20 mouse cellular contexts compared by ENCODE assay signal in genomic region chr4:59602704-59603103, GRCm38 (mm10). TPM values are rescaled to one million over a fixed set of nuclear protein-coding genes. Genes with fewer than 3 reads are reported as not detected.
DNase-seq lines count a peak whose midpoint lies in the region; ATAC-seq and TF ChIP-seq lines count a peak whose summit lies in the region.
"Had no signal": no experiment of that assay in that cellular context is flagged by ENCODE, and none has a peak within 500 bp of the region (broad histone marks: within the 10 kb centered on the region; RNA-seq: fewer than 3 reads in every experiment).

No protein-coding gene starts in this region.

- WGBS in heart, postnatal 0 days, result 83% methylated on average over 4 of the region's 4 CpGs
- whole genome bisulfite sequencing in liver, embryonic 14.5 days (ENCODE audit: insufficient replicate concordance), result 78% methylated on average over 4 of the region's 4 CpGs
- WGBS in liver, embryonic 12.5 days (ENCODE audit: insufficient replicate concordance), result 79% methylated on average over 4 of the region's 4 CpGs

- no peak for TF ChIP-seq EP300 in heart, postnatal 0 days (IDR thresholded peaks at IDR 0.05; ENCODE audit: low read depth)
- TF ChIP-seq EP300 in liver, embryonic 14.5 days (IDR thresholded peaks at IDR 0.05; ENCODE audit: low read depth), result no peak

- no peak for ATAC-seq in heart, postnatal 0 days (ENCODE audit: insufficient read depth, low read depth)
- ATAC-seq in liver, embryonic 14.5 days (ENCODE audit: insufficient read depth), result no peak
- no peak for ATAC-seq in liver, embryonic 12.5 days
- ATAC-seq: inflammation-experienced regulatory T-cells, adult 6 months had no signal

- TF ChIP-seq CTCF in heart, postnatal 0 days (IDR thresholded peaks at IDR 0.05; ENCODE audit: low read depth), result peak; percentile 39
- TF ChIP-seq CTCF in liver, embryonic 14.5 days (IDR thresholded peaks at IDR 0.05; ENCODE audit: low read depth), result peak; percentile 44
- 0 out of 2 replicates have a peak, but pooled peaks have one; percentile 5 for TF ChIP-seq CTCF in brain, embryonic 14.5 days (IDR thresholded peaks at IDR 0.05; ENCODE audit: borderline replicate concordance, extremely low read depth, insufficient read depth, insufficient read length)

- H3K4me3 ChIP-seq in heart, postnatal 0 days (ENCODE audit: low read depth, low read length), result no peak overlapping the region
- no peak overlapping the region for H3K4me3 ChIP-seq in liver, embryonic 14.5 days (ENCODE audit: insufficient read depth in 1 of 2, low read depth in 2 of 2, low read length in 2 of 2)
- H3K4me3 ChIP-seq in liver, embryonic 12.5 days, result no peak overlapping the region
- H3K4me3 ChIP-seq: forebrain, embryonic 12.5 days; kidney, embryonic 15.5 days; liver, embryonic 13.5 days; midbrain, embryonic 12.5 days; myocyte; neural tube, embryonic 15.5 days had no signal

- peaks cover 56% of the 10 kb centered on the region for H3K36me3 ChIP-seq in heart, postnatal 0 days (replicated peaks; ENCODE audit: control insufficient read depth, insufficient read depth, low read length)
- H3K36me3 ChIP-seq in liver, embryonic 14.5 days (replicated peaks; ENCODE audit: control insufficient read depth, insufficient read depth, low read depth), result no peaks in the 10 kb centered on the region
- H3K36me3 ChIP-seq in liver, embryonic 12.5 days, result 0 out of 2 replicates have a peak, but pooled peaks cover 3% of the 10 kb centered on the region
- H3K36me3 ChIP-seq: forebrain, embryonic 12.5 days; kidney, embryonic 15.5 days; midbrain, embryonic 12.5 days had no signal

- H3K9ac ChIP-seq in heart, postnatal 0 days (replicated peaks; ENCODE audit: low read depth, low read length), result no peak overlapping the region
- no peak overlapping the region for H3K9ac ChIP-seq in liver, embryonic 14.5 days (replicated peaks)
- no peak overlapping the region for H3K9ac ChIP-seq in liver, embryonic 12.5 days
- H3K9ac ChIP-seq: forebrain, embryonic 12.5 days; kidney, embryonic 15.5 days; liver, embryonic 13.5 days; midbrain, embryonic 12.5 days; neural tube, embryonic 15.5 days had no signal

- no peaks in the 10 kb centered on the region for H3K4me1 ChIP-seq in heart, postnatal 0 days (ENCODE audit: control insufficient read depth, insufficient read depth)
- peaks cover 4% of the 10 kb centered on the region in 2 experiments; a peak in 2 of 4 replicates for H3K4me1 ChIP-seq in liver, embryonic 14.5 days (replicated peaks; ENCODE audit: control insufficient read depth in 2 of 2, insufficient read depth in 2 of 2, low read length in 1 of 2)
- peaks cover 21% of the 10 kb centered on the region for H3K4me1 ChIP-seq in liver, embryonic 12.5 days
- H3K4me1 ChIP-seq: forebrain, embryonic 12.5 days; kidney, embryonic 15.5 days; midbrain, embryonic 12.5 days; neural tube, embryonic 15.5 days had no signal

- DNase-seq in heart, postnatal 0 days (ENCODE audit: low spot score), result no peak
- DNase-seq in heart, adult 9 months (ENCODE audit: low spot score in 2 of 2), result no peak
- DNase-seq in liver, embryonic 14.5 days (ENCODE audit: low read depth in 3 of 3, low spot score in 3 of 3), result no peak
- DNase-seq in A20 (ENCODE audit: low read depth, low spot score), result peak; percentile 23
- no peak for DNase-seq in brain, embryonic 14.5 days (ENCODE audit: low read depth)
- DNase-seq in thymus, postnatal 36 days, result no peak
- DNase-seq: adrenal gland, postnatal 10 days; cerebellum, adult 11-12 months; cerebellum, postnatal 25 days; gastrocnemius, postnatal 25 days; liver, embryonic 13.5 days; lung, postnatal 36 days; right cerebral cortex, postnatal 4 days had no signal

- H3K27ac ChIP-seq in heart, postnatal 0 days (ENCODE audit: low read depth), result no peak overlapping the region
- no peak overlapping the region for H3K27ac ChIP-seq in liver, embryonic 14.5 days
- no peak overlapping the region for H3K27ac ChIP-seq in liver, embryonic 12.5 days
- H3K27ac ChIP-seq: forebrain, embryonic 12.5 days; kidney, embryonic 15.5 days; liver, embryonic 13.5 days; midbrain, embryonic 12.5 days; neural tube, embryonic 15.5 days had no signal

- TF ChIP-seq POLR2A in brain, embryonic 14.5 days (IDR thresholded peaks at IDR 0.05; ENCODE audit: borderline replicate concordance, extremely low read depth, insufficient read depth, insufficient read length, poor library complexity, severe bottlenecking), result no peak

- no peak overlapping the region for H3K4me2 ChIP-seq in heart, postnatal 0 days (ENCODE audit: low read depth, low read length)
- no peak overlapping the region for H3K4me2 ChIP-seq in liver, embryonic 14.5 days (ENCODE audit: low read depth)
- H3K4me2 ChIP-seq in liver, embryonic 12.5 days, result no peak overlapping the region
- H3K4me2 ChIP-seq: forebrain, embryonic 12.5 days; kidney, embryonic 15.5 days; liver, embryonic 13.5 days; midbrain, embryonic 12.5 days; neural tube, embryonic 15.5 days had no signal

- H3K27me3 ChIP-seq in heart, postnatal 0 days (ENCODE audit: control insufficient read depth, insufficient read depth, low read length), result no peaks in the 10 kb centered on the region
- H3K27me3 ChIP-seq in liver, embryonic 14.5 days (ENCODE audit: control insufficient read depth, insufficient read depth, low read length), result no peaks in the 10 kb centered on the region
- H3K27me3 ChIP-seq in liver, embryonic 12.5 days (replicated peaks), result no peaks in the 10 kb centered on the region
- H3K27me3 ChIP-seq: forebrain, embryonic 12.5 days; kidney, embryonic 15.5 days; liver, embryonic 13.5 days; midbrain, embryonic 12.5 days; neural tube, embryonic 15.5 days had no signal

- H3K9me3 ChIP-seq in heart, postnatal 0 days (replicated peaks; ENCODE audit: control insufficient read depth, low read length), result no peaks in the 10 kb centered on the region
- no peaks in the 10 kb centered on the region for H3K9me3 ChIP-seq in liver, embryonic 14.5 days (ENCODE audit: control insufficient read depth, low read length)
- H3K9me3 ChIP-seq in liver, embryonic 12.5 days (replicated peaks), result no peaks in the 10 kb centered on the region
- H3K9me3 ChIP-seq: forebrain, embryonic 12.5 days; kidney, embryonic 15.5 days; liver, embryonic 13.5 days; midbrain, embryonic 12.5 days; neural tube, embryonic 15.5 days had no signal

RNA-seq across cellular contexts. Expression of gene Hsdl2, which starts 21.3 kb away (rescaled TPM):
- total RNA-seq in heart, postnatal 0 days (2014; rRNA removed; ENCODE audit: low replicate concordance), result 68.4 and 117 TPM in 2 replicates
- polyA plus RNA-seq in heart, postnatal 0 days (2015; fragmentation: Nextera tagmentation; extraction: Ambion mirVana), result 262 and 267 TPM in 2 replicates
- polyA plus RNA-seq in liver, embryonic 14.5 days (2012; rRNA removed), result 5.5 and 10.4 TPM in 2 replicates
- polyA plus RNA-seq in liver, embryonic 14.5 days (2014; fragmentation: Nextera tagmentation; extraction: Ambion mirVana), result 16.3 and 17.6 TPM in 2 replicates
- polyA plus RNA-seq in liver, embryonic 12.5 days (2016; fragmentation: Nextera tagmentation; extraction: Ambion mirVana), result 18.8 TPM in 2 replicates
- 16.6 and 22.6 TPM in 2 replicates for polyA plus RNA-seq in brain, embryonic 14.5 days (2012; rRNA removed)

RNA-seq across cellular contexts. Expression of gene E130308A19Rik, which starts 23.3 kb away (rescaled TPM):
- 14.7 and 16.3 TPM in 2 replicates for total RNA-seq in heart, postnatal 0 days (2014; rRNA removed; ENCODE audit: low replicate concordance)
- polyA plus RNA-seq in heart, postnatal 0 days (2015; fragmentation: Nextera tagmentation; extraction: Ambion mirVana), result 11.3 TPM in 2 replicates
- polyA plus RNA-seq in liver, embryonic 14.5 days (2012; rRNA removed), result 2.7 and 2.8 TPM in 2 replicates
- 5.7 and 6.3 TPM in 2 replicates for polyA plus RNA-seq in liver, embryonic 14.5 days (2014; fragmentation: Nextera tagmentation; extraction: Ambion mirVana)
- polyA plus RNA-seq in liver, embryonic 12.5 days (2016; fragmentation: Nextera tagmentation; extraction: Ambion mirVana), result 12.8 and 14.8 TPM in 2 replicates
- 19.0 and 31.6 TPM in 2 replicates for polyA plus RNA-seq in brain, embryonic 14.5 days (2012; rRNA removed)

RNA-seq across cellular contexts. Expression of gene Ptbp3, which starts 53.5 kb away (rescaled TPM):
- 61.4 and 69.2 TPM in 2 replicates for total RNA-seq in heart, postnatal 0 days (2014; rRNA removed; ENCODE audit: low replicate concordance)
- 14.9 and 15.3 TPM in 2 replicates for polyA plus RNA-seq in heart, postnatal 0 days (2015; fragmentation: Nextera tagmentation; extraction: Ambion mirVana)
- 22.7 and 26.6 TPM in 2 replicates for polyA plus RNA-seq in liver, embryonic 14.5 days (2012; rRNA removed)
- 64.7 and 72.3 TPM in 2 replicates for polyA plus RNA-seq in liver, embryonic 14.5 days (2014; fragmentation: Nextera tagmentation; extraction: Ambion mirVana)
- 60.2 and 62.6 TPM in 2 replicates for polyA plus RNA-seq in liver, embryonic 12.5 days (2016; fragmentation: Nextera tagmentation; extraction: Ambion mirVana)
- 14.0 and 18.6 TPM in 2 replicates for polyA plus RNA-seq in brain, embryonic 14.5 days (2012; rRNA removed)

Comparison
In these comparisons a context has a peak if more than half of its experiments do, and no peak if none do; other contexts are left out.
1. RNA of gene Hsdl2, which starts 21.3 kb away (polyA plus RNA-seq): 262 to 267 TPM in heart, postnatal 0 days; 16.6 to 22.6 TPM in brain, embryonic 14.5 days, 18.8 TPM in liver, embryonic 12.5 days and 5.5 to 17.6 TPM in liver, embryonic 14.5 days; every median in the first group is over 10 times any median in the second.
2. Peak in every context shown above with its lines, with median percentiles within 50 percentile points of each other: CTCF ChIP-seq.